Mouse (Mus musculus): ENCODE data around the gene Mc1r.
"Not testable (repeated sequence)": the region's sequence is repeated elsewhere in the genome, so short reads cannot be mapped to it uniquely, and the experiment has no call there.

Mc1r gene

DNA sequence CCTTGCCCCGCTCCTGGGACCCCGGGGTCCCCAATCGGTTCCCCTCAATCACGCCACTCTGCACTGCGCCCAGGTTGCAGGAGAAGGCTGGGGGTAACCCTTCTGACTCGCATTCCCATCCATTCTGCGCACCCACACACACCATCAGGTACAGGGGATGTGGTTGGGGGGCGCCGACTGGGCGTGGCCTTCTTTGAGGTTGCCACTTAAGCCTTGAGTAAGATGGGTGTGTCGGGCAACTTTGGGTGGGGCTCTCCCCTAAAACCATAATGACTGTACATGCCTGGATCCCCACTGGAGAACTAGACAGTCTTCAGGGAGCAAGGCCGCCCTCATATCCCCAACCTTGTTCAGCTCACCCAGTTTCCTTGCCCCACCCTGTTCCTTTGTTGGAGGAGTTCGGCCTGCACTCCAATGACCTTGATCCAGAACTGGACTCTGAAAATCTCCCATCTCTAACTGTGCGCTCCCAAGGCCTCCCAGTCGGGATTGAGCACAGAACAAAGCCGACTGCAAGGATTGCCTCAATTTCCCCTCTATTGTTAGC, 4.9 kb downstream of the Mc1r start:
- peak; percentile 33 for DNase-seq (ENCODE audit: low read depth)

DNA sequence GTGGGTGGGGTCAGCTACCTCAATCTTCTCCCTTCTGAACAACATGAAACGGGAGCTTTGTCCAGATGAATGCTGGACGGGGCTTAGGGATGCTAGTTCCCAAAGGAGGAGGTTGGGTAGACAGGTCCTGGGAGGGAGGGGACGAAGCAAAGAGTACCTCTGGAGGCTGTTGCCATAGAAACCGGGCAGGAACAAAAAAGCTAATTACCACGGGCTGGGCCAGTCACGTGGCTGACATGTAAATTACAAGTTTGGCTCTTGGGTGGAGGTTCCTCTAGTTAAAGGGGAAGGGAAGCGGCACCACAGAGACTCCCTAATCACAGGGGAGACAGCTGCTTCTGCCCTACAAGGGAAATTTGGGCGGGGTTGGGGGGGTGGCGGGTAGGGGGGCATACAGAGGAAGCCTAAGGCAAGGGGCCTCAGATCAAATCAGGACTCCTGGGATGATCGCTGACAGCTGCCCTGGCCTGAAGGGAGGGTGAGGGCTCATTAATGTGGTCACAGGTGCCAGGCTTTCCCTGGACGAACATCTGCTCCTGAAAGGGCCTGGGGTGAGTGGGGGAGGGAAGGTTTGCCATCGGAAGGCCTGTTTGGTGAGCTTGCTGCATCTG, 5.8 kb downstream of the Mc1r start:
- DNase-seq (ENCODE audit: low read depth), result peak; percentile 72

DNA sequence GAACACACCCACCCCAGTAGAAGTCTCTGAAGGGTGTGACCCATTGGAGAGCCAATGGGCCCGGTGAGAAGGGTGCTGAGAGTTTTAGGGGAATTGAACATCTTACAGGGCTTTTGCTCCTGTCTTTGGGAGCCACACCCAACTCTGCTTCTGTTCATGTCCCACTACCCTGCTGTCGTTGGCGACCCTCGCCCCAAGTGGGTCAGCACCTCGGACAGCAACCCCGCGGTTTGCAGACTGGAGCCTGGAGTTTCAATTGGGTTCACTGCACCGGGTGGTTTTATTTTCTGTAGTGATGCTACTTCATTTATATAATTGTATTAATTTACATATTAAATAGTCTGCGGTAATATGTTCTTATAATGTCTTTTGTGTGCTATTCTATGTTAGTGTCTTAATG, 7.3 kb downstream of the Mc1r start:
- peak; percentile 26 for DNase-seq (ENCODE audit: low read depth)

DNA sequence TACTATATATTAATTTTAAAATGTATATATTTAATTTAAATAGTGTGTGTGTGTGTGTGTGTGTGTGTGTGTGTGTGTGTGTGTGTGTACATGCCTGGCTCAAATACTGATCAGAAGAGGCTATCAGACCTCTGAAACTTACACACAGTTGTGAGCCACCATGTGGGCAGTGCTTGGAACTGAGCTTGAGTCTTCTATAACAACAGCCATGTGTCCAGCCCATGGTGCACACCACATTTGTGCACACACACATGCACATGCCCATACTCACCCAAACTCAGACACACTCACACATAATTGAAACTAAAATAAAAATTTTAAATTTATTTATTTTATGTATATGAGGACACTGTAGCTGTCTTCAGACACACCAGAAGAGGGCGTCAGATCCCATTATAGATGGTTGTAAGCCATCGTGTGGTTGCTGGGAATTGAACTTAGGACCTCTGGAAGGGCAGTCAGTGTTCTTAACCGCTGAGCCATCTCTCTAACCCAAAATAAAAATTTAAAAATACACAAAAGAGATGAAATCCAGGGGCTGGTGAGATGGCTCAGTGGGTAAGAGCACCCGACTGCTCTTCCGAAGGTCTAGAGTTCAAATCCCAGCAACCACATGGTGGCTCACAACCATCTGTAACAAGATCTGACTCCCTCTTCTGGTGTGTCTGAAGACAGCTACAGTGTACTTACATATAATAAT, 8.2 kb downstream of the Mc1r start:
- not testable (repeated sequence) for DNase-seq (ENCODE audit: low read depth)

DNA sequence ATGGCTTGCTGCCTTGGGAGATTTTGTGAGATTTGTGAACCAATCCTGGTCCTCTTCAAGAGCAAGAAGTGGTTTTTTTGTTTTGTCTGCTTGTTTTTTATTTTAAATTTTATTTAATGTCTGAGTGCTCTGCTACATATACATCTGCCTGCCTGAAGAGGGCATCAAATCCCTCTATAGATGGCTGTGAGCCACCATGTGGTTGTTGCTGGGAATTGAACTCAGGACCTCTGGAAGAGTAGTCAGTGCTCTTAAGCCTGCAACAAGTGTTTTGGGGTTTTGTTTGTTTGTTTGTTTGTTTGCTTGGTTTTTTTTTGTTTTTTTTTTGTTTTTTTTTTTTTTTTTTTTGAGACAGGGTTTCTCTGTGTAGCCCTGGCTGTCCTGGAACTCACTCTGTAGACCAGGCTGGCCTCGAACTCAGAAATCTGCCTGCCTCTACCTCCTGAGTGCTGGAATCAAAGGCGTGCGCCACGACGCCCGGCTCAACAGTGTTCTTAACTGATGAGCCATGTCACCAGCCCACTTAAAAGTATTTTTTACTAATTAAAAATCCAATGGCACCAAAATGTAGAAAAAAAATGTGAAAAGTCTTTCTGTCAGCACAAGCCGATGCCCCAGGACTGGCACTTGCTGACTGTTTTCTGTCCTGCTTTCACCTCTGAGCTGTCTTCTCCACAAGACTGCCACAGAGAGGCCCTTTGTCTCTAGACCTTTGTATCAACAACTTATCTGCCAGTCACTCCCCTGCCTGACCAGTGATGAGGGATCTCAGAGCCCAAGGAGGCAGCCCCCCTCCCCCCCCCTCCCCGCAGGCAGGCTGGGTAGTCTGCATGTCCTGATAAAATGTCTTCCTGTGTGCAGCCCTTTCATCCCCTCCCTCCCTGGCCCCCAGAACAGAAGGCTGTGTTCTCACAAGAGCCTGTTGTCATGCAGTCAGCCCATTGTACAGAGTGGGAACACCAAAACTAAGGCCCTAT, 9.3 kb downstream of the Mc1r start:
- peak; percentile 73 for DNase-seq (ENCODE audit: low read depth)

DNA sequence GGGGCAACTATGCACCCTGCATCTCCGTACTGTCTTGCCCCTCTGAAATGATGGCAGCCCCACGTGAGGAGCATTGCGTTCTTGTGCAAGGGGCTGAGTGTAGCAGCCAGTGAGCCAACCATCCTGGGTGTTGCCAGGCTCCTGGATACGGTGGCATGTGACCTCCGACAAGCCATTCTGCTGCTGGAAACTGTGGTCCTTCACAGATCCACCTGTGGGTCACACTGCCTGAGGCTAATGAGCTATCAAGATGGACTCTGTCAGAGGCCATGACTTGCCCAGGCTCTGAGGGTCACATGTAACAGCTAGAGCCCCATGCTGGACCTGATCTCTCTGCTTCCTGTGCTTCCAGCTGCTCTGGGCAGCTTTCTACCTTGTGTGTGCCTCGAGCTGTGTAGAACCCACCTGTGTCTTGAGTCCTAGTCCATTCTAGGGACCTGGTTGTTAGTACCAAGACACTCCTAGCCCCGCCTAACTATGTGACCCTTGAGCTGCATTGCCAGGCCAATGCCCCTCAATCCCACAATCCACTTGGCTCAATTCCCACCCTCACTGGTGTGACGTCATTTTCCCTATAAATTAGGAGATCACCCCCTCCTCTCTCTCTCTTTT, 10.1 kb downstream of the Mc1r start:
- DNase-seq (ENCODE audit: low read depth), result no peak

DNA sequence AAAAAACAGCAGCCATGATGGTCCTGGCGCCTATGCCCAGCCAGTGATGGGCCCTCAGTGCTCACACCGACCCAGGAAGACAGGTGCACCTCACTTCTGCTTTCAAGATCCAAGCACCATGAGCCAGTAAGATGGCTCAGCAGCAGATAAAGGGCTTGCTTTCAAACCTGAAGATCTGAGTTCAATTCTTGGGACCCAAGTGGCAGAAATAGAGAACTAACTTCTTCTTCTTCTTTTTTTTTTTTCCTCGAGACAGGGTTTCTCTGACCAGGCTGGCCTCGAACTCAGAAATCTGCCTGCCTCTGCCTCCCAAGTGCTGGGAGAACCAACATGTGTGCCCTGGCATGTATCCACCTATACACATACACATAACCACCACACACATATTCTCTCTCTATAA, 12.8 kb downstream of the Mc1r start:
- DNase-seq (ENCODE audit: low read depth), result no peak

DNA sequence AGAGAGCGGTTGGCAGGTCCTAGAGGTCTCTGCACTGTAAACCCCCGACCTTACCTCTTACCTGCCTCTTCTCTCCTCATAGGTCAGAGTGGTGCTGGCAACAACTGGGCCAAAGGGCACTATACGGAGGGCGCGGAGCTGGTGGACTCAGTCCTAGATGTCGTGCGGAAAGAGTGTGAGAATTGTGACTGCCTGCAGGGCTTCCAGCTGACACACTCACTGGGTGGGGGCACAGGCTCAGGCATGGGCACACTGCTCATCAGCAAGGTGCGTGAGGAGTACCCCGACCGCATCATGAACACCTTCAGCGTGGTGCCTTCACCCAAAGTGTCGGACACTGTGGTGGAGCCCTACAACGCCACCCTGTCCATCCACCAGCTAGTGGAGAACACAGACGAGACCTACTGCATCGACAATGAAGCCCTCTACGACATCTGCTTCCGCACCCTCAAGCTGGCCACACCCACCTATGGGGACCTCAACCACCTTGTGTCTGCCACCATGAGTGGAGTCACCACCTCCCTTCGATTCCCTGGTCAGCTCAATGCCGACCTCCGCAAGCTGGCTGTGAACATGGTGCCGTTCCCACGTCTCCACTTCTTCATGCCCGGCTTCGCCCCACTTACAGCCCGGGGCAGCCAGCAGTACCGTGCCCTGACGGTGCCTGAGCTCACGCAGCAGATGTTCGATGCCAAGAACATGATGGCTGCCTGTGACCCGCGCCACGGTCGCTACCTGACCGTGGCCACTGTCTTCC, 13.8 kb downstream of the Mc1r start:
- DNase-seq (ENCODE audit: low read depth), result no peak

DNA sequence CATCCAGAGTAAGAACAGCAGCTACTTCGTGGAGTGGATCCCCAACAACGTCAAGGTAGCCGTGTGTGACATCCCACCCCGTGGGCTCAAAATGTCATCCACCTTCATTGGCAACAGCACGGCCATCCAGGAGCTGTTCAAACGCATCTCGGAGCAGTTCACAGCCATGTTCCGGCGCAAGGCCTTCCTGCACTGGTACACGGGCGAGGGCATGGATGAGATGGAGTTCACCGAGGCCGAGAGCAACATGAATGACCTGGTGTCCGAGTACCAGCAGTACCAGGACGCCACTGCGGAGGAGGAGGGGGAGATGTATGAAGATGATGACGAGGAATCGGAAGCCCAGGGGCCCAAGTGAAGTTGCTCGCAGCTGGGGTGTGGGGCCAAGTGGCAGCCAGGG, 14.4 kb downstream of the Mc1r start:
- no peak for DNase-seq (ENCODE audit: low read depth)

DNA sequence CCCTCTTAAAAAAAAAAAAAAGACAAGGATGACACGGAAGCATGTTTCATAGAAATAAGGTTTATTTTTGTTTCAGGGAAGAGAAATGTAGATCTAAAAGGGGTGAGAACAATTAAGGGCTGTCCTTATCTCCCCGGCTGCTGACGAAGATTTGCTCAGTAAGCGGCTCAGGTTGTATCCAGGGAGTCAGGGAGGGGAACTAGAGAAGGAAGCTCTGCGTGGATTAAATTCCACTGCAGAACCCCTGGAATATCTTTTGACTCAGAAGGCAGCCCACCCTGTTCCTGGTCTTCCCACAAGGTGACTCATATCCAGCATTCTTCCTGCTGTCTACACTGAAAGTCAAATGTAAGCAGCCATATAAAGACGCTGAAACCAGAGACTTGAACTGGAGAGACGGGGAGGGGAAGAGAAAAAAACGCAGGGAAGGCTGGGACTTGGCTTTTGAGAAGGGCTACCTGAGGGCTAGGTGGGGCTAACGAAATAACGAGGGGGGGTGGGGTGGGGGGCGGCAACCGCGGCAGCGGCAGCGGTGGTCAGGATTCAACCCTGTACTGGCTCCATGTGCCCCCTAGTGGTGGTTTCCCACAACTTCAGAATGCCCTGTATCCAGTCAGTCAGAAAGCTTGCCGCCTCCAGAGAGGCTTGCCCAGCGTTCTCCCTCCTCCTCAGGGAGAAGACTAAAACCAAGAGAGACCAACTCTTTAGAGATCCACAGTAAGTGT, 15.3 kb downstream of the Mc1r start:
- peak; percentile 75 for DNase-seq (ENCODE audit: low read depth)

DNA sequence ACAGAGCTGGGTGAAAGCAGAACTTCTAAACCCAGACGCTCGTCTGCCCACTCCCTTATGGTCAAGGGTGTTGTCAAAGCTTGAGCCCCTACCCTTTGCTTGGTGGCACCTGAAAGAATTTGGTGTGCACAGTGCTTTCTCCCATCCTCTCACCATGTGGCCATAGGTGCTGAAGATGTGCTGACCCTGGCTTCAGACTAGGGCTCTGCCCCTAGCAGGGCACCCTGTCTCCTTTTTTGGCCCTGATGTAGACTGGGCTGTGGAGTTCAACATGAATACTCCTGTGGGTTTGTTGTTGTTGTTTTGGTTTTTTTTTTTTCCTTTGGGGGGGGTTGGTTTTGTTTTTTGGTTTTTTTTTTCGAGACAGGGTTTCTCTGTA, 15.9 kb downstream of the Mc1r start:
- no peak for DNase-seq (ENCODE audit: low read depth)

DNA sequence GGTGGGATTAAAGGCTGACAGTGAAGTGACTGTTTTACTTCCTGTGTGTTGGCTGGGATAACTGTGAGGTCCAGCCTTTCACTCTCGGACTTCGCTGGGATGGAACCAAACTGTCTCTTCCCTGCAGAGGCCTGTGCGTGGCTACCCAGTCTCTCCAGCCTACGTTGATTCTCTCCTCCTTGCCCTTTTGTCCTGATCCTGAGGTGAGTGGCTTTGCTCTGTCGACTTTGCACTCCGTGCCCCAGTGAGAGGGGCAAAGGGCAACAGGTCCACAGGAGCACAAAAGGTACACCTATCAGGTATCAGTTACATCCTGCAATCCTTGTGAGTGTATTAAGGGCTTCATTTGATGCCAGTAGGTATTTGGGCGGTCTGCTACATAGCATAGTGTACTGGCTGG, 16.5 kb downstream of the Mc1r start, which contains the start of gene Def8:
Gene Def8 (plus strand): TSS at position 87 of the 400 bp plus-strand sequence.
- DNase-seq (ENCODE audit: low read depth), result no peak

DNA sequence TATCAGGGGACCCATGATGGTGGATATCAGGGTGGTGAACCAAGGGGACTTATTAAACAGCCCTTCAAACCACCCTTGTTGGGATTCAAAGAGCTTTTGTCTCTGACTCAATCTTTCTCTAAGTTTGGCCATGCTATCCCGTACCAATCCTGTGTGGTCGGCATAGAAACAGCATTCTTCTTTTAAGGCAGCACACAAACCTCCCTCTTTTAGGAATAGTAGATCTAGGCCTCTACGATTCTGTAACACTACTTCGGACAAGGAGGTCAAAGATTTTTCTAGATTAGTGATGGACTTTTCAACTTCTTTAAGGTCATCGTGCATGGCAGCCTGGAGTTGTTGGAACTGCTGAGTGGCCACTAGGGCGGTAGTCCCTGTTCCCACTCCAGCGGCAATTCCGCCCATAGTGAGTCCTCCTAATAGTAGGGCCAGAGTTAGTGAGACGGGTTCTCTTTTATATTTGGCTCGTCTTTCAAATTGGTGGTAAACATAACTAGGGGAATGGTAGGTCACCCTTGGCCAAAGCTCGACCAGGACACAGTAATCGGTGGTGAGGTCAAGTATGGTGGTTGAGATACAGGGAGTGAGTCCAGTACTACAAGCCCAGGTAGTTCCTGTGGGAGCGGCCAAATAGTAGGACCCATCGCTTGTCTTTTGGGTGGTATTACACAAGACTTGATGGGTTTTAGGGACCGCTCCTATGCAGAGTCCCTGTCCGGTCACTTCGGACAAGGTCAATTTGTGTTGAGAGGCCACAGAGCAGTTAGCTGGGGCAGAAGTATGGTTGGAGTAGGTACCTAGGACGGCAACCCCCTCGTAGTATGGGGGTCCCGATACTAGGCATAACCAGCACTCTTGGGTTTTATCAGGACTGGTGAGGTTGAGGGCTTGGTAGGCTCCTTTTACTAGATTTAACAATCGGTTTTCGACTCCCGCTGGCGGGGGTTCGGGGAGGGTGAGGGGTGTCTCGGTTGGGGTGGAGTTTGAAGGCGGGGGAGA, 19.9 kb downstream of the Mc1r start:
- no peak for DNase-seq (ENCODE audit: low read depth)

DNA sequence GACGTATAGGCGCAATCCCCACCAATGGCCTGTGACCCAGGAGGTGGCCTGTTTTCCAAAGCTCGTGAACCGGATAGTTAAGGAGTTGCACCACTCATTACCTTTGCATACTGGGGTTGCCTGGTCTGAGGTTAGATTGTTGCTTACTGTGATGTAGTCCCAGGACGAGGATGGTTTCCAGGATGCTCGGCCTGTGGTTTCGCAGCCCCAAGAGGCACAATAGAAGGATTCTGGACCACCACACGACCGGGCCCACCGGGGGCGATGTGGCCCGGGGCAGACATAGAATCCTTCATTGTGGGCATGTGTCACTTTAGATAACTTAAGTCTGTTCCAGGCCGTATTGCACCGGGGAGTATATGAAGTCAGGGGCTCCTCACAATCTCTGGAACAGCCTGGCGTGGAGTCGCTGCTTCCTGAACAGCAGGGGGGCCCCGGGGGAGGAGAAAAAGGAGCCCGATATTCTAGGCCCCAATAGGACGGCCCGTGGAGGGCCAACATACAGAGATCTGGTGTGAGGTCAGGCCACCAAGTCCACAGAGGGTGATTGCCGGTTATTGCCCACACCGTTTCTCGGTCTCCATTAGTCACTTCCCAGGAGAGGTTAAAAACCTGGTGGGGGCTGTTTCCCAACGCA, 20.9 kb downstream of the Mc1r start:
- no peak for DNase-seq (ENCODE audit: low read depth)

DNA sequence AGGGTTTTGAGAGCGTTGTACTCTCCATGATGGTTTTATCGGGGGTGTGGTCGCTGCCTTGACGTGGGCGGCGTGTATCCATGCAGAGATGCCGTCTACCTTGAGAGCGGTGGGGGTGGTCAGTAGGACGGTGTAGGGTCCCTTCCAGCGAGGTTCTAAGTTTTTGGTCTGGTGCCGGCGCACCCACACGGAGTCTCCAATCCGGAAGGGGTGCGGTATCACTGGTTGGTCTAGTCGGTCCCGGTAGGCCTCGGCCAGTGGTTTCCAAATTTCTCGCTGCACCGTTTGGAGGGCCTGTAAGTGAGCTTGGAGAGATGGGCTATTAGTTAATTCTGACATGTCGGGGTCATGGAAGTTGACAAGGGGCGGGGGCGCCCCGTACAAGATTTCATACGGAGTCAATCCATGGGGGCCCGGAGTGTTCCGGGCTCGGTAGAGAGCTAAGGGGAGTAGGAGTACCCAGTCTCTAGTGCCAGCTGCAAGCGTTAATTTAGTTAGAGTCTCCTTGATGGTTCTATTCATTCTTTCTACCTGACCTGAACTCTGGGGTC, 21.5 kb downstream of the Mc1r start:
- DNase-seq (ENCODE audit: low read depth), result no peak

DNA sequence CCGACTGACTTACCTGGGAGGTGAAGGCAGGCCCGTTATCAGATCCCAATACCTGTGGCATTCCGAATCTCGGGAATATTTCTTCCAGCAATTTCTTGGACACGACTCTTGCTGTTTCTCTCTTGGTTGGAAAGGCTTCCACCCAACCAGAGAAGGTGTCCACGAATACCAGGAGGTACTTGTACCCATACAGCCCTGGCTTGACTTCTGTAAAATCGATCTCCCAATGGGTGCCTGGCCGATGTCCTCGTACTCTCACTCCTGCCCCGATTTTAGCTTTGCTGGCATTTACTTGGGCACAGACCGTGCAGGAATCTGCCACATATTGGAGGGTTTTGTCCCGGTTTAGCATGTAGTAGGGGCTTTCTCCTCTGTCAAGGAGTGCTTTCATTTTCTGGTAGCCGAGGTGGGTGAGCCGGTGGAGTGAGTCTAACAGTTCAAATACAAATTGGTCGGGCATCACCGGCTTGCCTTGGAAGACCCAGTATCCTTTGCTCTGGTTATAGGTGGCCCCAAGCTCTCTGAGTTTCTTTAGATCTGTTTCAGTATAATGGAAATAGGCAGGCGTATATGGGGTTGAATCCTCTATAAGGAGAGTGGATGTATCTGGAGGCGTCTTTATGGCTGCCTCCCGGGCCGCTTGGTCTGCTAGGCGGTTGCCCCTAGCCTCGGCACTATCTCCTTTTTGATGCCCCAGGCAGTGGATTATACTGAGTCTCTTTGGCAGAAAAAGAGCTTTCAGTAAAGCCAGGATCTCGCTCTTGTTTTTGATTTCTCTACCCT, 22.2 kb downstream of the Mc1r start:
- DNase-seq (ENCODE audit: low read depth), result no peak

DNA sequence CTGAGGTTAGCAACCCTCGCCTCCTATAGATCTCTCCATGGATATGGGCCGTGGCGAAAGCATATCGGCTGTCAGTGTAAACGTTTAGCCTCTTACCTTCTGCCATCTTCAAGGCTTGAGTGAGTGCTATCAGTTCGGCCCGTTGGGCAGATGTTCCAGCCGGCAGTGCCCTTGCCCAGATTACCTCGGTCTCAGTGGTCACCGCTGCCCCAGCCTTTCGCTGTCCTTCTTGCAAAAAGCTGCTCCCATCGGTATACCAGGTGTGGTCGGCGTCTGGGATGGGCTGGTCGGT, 22.8 kb downstream of the Mc1r start:
- DNase-seq (ENCODE audit: low read depth), result not testable (repeated sequence)

DNA sequence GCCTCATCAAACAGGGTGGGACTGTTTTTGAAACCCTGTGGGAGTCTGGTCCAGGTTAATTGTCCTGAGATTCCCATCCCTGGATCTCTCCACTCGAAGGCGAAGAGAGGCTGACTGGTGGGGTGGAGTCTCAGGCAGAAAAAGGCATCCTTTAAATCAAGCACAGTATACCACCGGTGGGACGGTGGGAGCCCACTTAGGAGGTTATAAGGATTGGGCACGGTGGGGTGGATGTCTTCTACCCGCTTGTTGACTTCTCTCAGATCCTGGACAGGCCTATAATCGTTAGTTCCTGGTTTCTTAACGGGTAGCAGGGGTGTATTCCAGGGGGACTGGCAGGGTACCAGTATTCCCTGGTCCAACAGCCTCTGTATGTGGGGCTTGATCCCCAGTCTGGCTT, 24.0 kb downstream of the Mc1r start:
- not testable (repeated sequence) for DNase-seq (ENCODE audit: low read depth)
